Mouse (Mus musculus) kidney, embryonic 16.5 days (tissue): ENCODE data around the gene Cfap43. TPM values are rescaled to one million over a fixed set of nuclear protein-coding genes. Genes with fewer than 3 reads are reported as not detected.

Source experiments
- ATAC-seq: fragments of 200-750 bp; cut with Nextera tagmentation; 2 replicates; pipeline ENCODE4 v1.8.0; 2017; ENCODE audit warnings: moderate TSS enrichment; ENCODE audit not compliant: low FRiP score, low TSS enrichment
- H3K27ac ChIP-seq: fragments of 300-500 bp; sonication (generic); 2 replicates; pipeline ENCODE4 v1.5.1; 2014; ENCODE audit warnings: low read length
- H3K27me3 ChIP-seq: fragments of 300-500 bp; sonication (generic); 2 replicates; pipeline ENCODE4 v1.6.1; 2014; ENCODE audit warnings: low read length, control low read depth, mixed read lengths; ENCODE audit not compliant: insufficient read depth
- H3K36me3 ChIP-seq: fragments of 300-500 bp; sonication (generic); 2 replicates; pipeline ENCODE4 v1.6.1; 2014; ENCODE audit warnings: low read length, control low read depth, mixed read lengths; ENCODE audit not compliant: insufficient read depth
- H3K4me1 ChIP-seq: fragments of 300-500 bp; sonication (generic); 2 replicates; pipeline ENCODE4 v1.6.1; 2014; ENCODE audit warnings: low read length, control low read depth, mixed read lengths; ENCODE audit not compliant: insufficient read depth
- H3K4me2 ChIP-seq: fragments of 300-500 bp; sonication (generic); replicated peaks from 2 replicates; pipeline ENCODE4 v1.6.1; 2014; ENCODE audit warnings: low read depth, low read length
- H3K4me3 ChIP-seq: fragments of 300-500 bp; sonication (generic); 2 replicates; pipeline ENCODE4 v1.5.1; 2014; ENCODE audit warnings: mild to moderate bottlenecking, low read length
- H3K9ac ChIP-seq: fragments of 300-500 bp; sonication (generic); replicated peaks from 2 replicates; pipeline ENCODE4 v1.6.1; 2014; ENCODE audit warnings: low read length
- H3K9me3 ChIP-seq: fragments of 300-500 bp; sonication (generic); 2 replicates; pipeline ENCODE4 v1.6.1; 2016; ENCODE audit warnings: low read length, control low read depth
- WGBS: fragments of 180-500 bp; shearing (Covaris S2); extraction: QIAGEN DNeasy Blood & Tissue Kit; methylation state at CpG from one replicate; pipeline ENCODE4 v1.1.7; 2014; 5-methylcytosine and 5-hydroxymethylcytosine counted together
- polyA plus RNA-seq: library from polyadenylated mRNA; unstranded; fragments of >200 nt; fragmentation: Nextera tagmentation; extraction: Ambion mirVana; gene quantifications from 2 replicates; pipeline ENCODE4 v1.2.1, GENCODE M21; 2015

Cfap43 gene
- 0.04 and 0.05 TPM in 2 replicates for polyA plus RNA-seq

GRCm38 (mm10) chr19:47919126-47919965 lies at the start of gene Cfap43, which contains the start of gene Itprip:
Gene Cfap43 (minus strand): TSS chr19:47919287.
Gene Itprip (minus strand): TSS chr19:47919299.
- Histone ChIP-seq H3K9ac (peak within 1 kb of the TSS; percentile 76), H3K27ac (peak within 1 kb of the TSS; percentile 98), H3K4me1 (peaks cover 17% of the 10 kb centered on the region), H3K4me2 (peak within 1 kb of the TSS; percentile 74), H3K9me3 (no peaks in the 10 kb centered on the region), H3K36me3 (no peaks in the 10 kb centered on the region), H3K27me3 (no peaks in the 10 kb centered on the region), H3K4me3 (peak within 1 kb of the TSS; percentile 66)
- peak; percentile 88 for ATAC-seq
- WGBS, result under 1% methylated on average over 48 of the region's 48 CpGs

DNA sequence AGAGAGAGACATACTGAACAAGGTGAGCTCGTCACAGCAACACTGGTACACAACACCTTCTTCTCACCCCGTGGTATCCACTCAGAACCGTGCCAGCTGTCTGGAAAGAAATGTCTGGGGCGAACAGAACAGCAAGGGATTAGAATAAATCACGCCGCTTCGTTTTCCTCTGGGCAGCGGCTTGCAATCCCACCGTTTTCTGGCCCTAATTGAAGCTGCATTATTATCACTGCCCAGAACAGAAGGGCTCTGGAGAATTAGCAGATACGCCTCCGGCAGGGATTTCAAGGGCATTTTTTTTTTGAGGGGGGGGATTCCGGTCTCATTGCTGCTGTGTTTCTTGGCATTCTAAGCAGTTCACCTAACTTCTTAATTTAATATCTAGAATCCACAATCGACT lies 39.1 kb upstream of the Cfap43 start:
- Histone ChIP-seq H3K4me2 (no peak overlapping the region), H3K4me3 (no peak overlapping the region), H3K9ac (no peak overlapping the region), H3K9me3 (peaks cover 6% of the 10 kb centered on the region; the same call in 1 of the 2 replicates), H3K36me3 (no peaks in the 10 kb centered on the region), H3K27ac (no peak overlapping the region), H3K4me1 (no peaks in the 10 kb centered on the region), H3K27me3 (no peaks in the 10 kb centered on the region)
- ATAC-seq, result no peak
- WGBS, result 75% methylated on average over 13 of the region's 13 CpGs

DNA sequence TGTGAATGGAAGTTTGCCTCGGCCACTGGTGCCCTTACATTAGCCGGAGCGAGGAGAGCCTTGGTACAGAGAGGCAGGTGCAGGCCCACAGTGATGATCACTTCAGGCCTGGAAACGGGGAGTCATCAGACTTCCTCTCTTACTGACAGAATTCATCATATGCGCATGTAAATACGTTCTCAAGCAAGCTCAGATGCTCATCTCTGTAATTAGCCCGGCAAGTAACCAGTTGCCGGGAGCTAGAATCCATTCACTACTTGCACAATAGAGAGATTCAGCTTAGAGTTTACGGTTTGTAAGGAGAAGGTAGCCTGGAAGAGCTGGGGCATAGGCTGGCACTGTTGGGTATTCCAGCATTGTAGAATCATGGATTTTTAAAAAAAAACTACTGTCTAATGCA lies 34.1 kb upstream of the Cfap43 start:
- H3K4me1 ChIP-seq, result no peaks in the 10 kb centered on the region
- H3K36me3 ChIP-seq, result no peaks in the 10 kb centered on the region
- no peak overlapping the region for H3K4me3 ChIP-seq
- WGBS, result 84% methylated on average over 9 of the region's 9 CpGs
- no peak overlapping the region for H3K9ac ChIP-seq
- H3K9me3 ChIP-seq, result no peaks in the 10 kb centered on the region
- H3K4me2 ChIP-seq, result no peak overlapping the region
- H3K27me3 ChIP-seq, result no peaks in the 10 kb centered on the region
- ATAC-seq, result no peak
- H3K27ac ChIP-seq, result no peak overlapping the region

DNA sequence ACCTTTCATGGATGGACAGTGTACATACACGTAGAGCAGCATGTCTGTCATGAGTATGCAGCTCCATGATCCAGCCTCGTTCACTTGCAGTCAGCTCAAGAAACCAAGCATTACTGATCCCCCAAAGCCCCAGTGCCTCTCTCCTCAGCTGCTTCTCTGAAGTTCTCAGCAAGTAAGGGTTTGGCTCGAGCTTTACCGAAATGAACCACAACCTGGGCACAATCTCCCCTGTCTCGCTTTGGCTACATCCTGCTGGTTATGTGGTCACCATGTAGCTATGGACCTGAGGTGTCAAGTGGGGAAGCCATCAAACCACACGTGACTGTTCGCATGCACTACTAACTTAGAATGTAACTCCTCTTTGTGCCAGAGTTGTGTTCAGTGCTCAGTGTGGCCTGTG lies 31.9 kb upstream of the Cfap43 start:
- H3K4me2 ChIP-seq, result no peak overlapping the region
- no peak overlapping the region for H3K27ac ChIP-seq
- no peak overlapping the region for H3K4me3 ChIP-seq
- no peaks in the 10 kb centered on the region for H3K9me3 ChIP-seq
- no peaks in the 10 kb centered on the region for H3K36me3 ChIP-seq
- ATAC-seq, result no peak
- H3K27me3 ChIP-seq, result no peaks in the 10 kb centered on the region
- no peak overlapping the region for H3K9ac ChIP-seq
- no peaks in the 10 kb centered on the region; the same call in 1 of the 2 replicates for H3K4me1 ChIP-seq
- 88% methylated on average over 7 of the region's 7 CpGs for WGBS

- Histone ChIP-seq H3K9ac (no peak overlapping the region), H3K27ac (no peak overlapping the region), H3K4me1 (no peaks in the 10 kb centered on the region; the same call in 1 of the 2 replicates), H3K36me3 (no peaks in the 10 kb centered on the region), H3K4me2 (peak overlapping the region; percentile 27), H3K4me3 (no peak overlapping the region), H3K27me3 (no peaks in the 10 kb centered on the region), H3K9me3 (no peaks in the 10 kb centered on the region)
- WGBS, result 53% methylated on average over 23 of the region's 23 CpGs
- ATAC-seq, result peak; percentile 49; the same call in 1 of the 2 replicates
Measured at GRCm38 (mm10) chr19:47946821-47947465, 27.9 kb upstream of the Cfap43 start.

DNA sequence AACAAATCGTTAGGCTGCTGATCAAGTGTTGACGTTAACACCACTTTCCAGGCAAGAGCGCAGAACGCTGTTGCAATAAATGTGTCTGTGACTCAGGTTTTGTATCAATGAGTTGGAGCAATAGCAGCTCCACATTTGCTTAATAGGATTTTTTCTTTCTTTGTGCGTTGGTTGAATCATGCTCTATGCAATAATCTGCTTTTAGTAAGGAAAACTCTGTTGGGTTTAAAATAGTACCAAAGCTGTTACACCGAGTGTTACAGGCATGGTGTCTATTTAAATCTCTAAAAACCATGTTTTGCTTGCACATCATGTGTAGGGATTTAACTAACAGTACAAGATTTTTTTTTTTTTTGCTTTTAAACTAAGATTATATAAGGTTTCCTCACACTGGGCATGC lies 20.3 kb upstream of the Cfap43 start:
- H3K27ac ChIP-seq, result no peak overlapping the region
- no peaks in the 10 kb centered on the region for H3K9me3 ChIP-seq
- H3K4me3 ChIP-seq, result no peak overlapping the region
- H3K9ac ChIP-seq, result no peak overlapping the region
- ATAC-seq, result no peak
- WGBS, result 84% methylated on average over 6 of the region's 6 CpGs
- no peaks in the 10 kb centered on the region for H3K36me3 ChIP-seq
- no peak overlapping the region for H3K4me2 ChIP-seq
- no peaks in the 10 kb centered on the region for H3K4me1 ChIP-seq
- peaks cover 15% of the 10 kb centered on the region for H3K27me3 ChIP-seq

GRCm38 (mm10) chr19:47937443-47938406 lies 18.6 kb upstream of the Cfap43 start, which contains the start of gene Cfap58:
Gene Cfap58 (plus strand): TSS chr19:47937675.
- Histone ChIP-seq H3K9ac (peak within 1 kb of the TSS; percentile 13; the same call in 1 of the 2 replicates), H3K36me3 (no peaks in the 10 kb centered on the region), H3K9me3 (no peaks in the 10 kb centered on the region), H3K4me2 (peak within 1 kb of the TSS; percentile 67), H3K4me1 (no peaks in the 10 kb centered on the region), H3K27me3 (peaks cover 15% of the 10 kb centered on the region), H3K27ac (no peak within 1 kb of the TSS), H3K4me3 (peak within 1 kb of the TSS; percentile 41)
- WGBS, result 3% methylated on average over 41 of the region's 41 CpGs
- peak; percentile 88 for ATAC-seq

DNA sequence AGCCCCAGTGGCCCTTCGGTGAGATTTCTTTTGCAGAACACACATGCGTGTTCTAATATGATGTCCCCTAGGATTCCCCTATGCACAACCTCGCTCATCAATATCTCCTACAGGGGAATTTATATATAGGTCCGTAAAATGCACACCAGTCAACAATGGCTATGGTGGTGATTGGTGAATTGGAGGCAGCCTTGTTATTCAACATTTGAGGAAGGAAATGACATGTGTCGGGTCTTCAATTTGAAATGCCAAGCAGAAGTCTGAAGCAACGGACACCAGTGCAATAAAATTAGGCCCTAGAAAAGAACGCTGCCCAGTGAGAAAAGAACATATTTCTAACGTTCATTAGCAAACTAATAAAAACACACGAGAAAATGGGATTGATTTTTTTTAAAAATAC lies 17.9 kb upstream of the Cfap43 start:
- H3K4me2 ChIP-seq, result peak overlapping the region; percentile 67
- peak overlapping the region; percentile 41 for H3K4me3 ChIP-seq
- WGBS, result 64% methylated on average over 9 of the region's 9 CpGs
- H3K4me1 ChIP-seq, result no peaks in the 10 kb centered on the region
- peaks cover 15% of the 10 kb centered on the region for H3K27me3 ChIP-seq
- H3K36me3 ChIP-seq, result no peaks in the 10 kb centered on the region
- no peak for ATAC-seq
- H3K9ac ChIP-seq, result no peak overlapping the region
- no peaks in the 10 kb centered on the region for H3K9me3 ChIP-seq
- no peak overlapping the region for H3K27ac ChIP-seq

GRCm38 (mm10) chr19:47936490-47936889 lies 17.4 kb upstream of the Cfap43 start:
- H3K4me3 ChIP-seq, result no peak overlapping the region
- no peak overlapping the region for H3K27ac ChIP-seq
- 93% methylated on average over 11 of the region's 11 CpGs for WGBS
- no peaks in the 10 kb centered on the region for H3K9me3 ChIP-seq
- peaks cover 15% of the 10 kb centered on the region for H3K27me3 ChIP-seq
- no peak overlapping the region for H3K4me2 ChIP-seq
- no peak overlapping the region for H3K9ac ChIP-seq
- no peak for ATAC-seq
- no peaks in the 10 kb centered on the region for H3K4me1 ChIP-seq
- no peaks in the 10 kb centered on the region for H3K36me3 ChIP-seq
